Mouse (Mus musculus) bone marrow, adult 2 months (tissue): Measurements from ENCODE around the gene Ttc17. TPM values are rescaled to one million over a fixed set of nuclear protein-coding genes. Genes with fewer than 3 reads are reported as not detected.

ENCODE experiments used
- H3K27ac ChIP-seq: fragments of 200-500 bp; 2 replicates; pipeline ENCODE4 v1.5.1; 2012; ENCODE audit warnings: low read depth, mild to moderate bottlenecking, control low read depth, inconsistent platforms, low read length; ENCODE audit not compliant: control insufficient read depth, poor library complexity, insufficient read depth
- H3K4me1 ChIP-seq: fragments of 200-500 bp; 2 replicates; pipeline ENCODE4 v1.6.1; 2011; ENCODE audit warnings: low read length; ENCODE audit not compliant: control insufficient read depth, insufficient read depth
- H3K4me3 ChIP-seq: fragments of 200-500 bp; replicated peaks from 2 replicates; pipeline ENCODE3; 2011; ENCODE audit warnings: mild to moderate bottlenecking, low read depth, low read length, control low read depth; ENCODE audit not compliant: control insufficient read depth
- CTCF ChIP-seq: fragments of 200-500 bp; IDR thresholded peaks from 2 replicates; pipeline ENCODE4 v1.5.1; 2011; ENCODE audit warnings: low read length, control low read depth; ENCODE audit not compliant: control insufficient read depth, insufficient read depth
- POLR2A ChIP-seq: fragments of 200-500 bp; IDR thresholded peaks from 2 replicates; pipeline ENCODE4 v1.6.1; 2011; ENCODE audit warnings: low read depth, mild to moderate bottlenecking, control low read depth, low read length, borderline replicate concordance; ENCODE audit not compliant: control insufficient read depth
- WGBS: fragments of 180-500 bp; shearing (Covaris S2); methylation state at CpG from one replicate; pipeline ENCODE4 v1.1.7; 2018; 5-methylcytosine and 5-hydroxymethylcytosine counted together
- polyA plus RNA-seq: library from polyadenylated mRNA; stranded (reverse); fragments of >200 nt; gene quantifications from 2 replicates; pipeline ENCODE4 v1.2.4, GENCODE M21; 2011; ENCODE audit warnings: low replicate concordance; ENCODE audit not compliant: missing spikeins, insufficient read depth, insufficient read length

The Ttc17 gene
- polyA plus RNA-seq, 1 experiment = 14.3 TPM

DNA sequence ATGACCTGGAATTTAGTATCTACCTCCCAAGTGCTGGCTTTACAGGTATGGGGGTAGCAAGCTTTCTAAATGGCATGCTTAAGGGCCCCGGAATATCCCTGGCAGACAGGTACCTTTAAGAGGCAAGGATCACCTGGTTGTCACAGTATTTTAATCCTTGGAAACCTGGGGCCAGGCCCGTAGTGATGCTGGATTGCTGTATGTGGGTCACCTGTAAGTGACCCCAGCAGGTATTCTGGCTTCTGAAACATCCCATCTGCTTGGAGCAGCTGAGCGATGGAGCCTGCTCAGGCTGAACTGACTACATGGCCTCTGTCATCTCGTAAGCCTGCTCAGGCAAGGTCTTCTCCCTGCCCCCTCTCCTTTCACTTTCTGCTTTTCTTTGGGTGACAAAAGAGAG, 130.4 kb downstream of the Ttc17 start:
- TF ChIP-seq CTCF = no peak
- no peak for TF ChIP-seq POLR2A
- Histone ChIP-seq H3K4me1 (no peaks in the 10 kb centered on the region), H3K4me3 (no peak overlapping the region), H3K27ac (no peak overlapping the region)
- WGBS = 73% methylated on average over 4 of the region's 4 CpGs

DNA sequence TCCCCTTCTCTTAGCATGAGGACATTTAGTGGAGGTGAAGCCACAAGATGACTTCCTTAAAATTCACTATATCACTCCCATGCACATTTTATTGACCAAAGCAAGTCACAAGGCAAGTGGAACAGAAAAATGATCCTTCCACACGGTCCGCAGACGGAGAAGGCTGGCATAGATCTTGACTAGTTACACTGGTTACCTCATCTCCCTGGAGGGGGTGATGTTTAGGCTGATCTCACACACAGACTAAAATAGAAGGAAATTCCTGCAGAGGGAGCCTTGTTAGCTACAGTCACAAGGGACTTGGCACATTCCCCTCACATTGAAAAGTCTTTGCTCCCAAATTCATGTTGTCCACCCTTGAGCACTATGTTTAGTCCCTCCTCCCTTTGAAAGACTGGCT, 130.8 kb downstream of the Ttc17 start:
- H3K4me3 ChIP-seq = no peak overlapping the region
- no peak for TF ChIP-seq CTCF
- TF ChIP-seq POLR2A = no peak
- WGBS = 71% methylated on average over 3 of the region's 3 CpGs
- no peaks in the 10 kb centered on the region for H3K4me1 ChIP-seq
- H3K27ac ChIP-seq = no peak overlapping the region

DNA sequence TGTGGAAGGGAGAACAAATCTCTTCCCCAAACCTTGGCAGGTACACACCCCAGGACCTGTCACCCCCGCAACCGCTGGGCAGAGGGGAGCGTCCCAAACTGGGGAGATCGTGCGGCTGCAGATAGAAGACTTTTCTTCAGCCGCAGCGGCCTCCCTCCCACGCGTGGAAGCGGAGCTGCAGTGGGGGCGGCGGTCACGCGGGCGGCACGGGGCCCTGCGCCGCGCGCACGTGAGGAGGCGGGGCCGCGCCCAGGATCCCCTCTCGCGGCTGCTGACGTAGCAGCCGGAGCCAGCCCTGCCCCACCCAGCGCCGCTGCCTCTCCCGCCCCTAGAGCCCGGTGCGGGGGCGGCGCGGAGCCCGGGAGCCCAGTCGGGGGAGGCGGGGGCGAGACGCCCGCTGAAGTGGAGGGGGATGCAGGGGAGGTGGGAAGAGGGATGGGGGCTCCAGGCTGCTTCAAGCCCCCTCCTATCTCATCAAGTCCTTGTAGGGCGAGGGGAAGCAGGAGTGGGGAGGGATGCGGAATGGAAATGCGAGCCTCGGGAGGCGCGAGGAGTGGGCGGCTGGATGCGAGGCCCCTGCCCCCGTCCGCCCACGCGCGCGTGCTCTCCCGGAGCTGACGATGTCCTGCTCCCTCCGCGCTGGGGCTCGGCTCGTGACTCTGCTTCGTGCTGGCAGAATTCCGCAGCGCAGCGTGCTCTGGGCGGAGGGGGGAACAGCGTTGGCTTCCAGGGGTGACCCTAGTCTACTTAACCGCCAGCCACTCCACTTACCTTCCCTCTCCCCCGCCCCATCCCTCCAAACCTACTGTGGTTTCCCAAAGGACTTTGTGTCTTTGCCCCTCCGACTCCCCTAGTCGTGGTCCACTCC, 133.1 kb downstream of the Ttc17 start:
- Histone ChIP-seq H3K4me1 (no peaks in the 10 kb centered on the region), H3K4me3 (no peak overlapping the region), H3K27ac (no peak overlapping the region)
- WGBS = 3% methylated on average over 72 of the region's 72 CpGs
- TF ChIP-seq POLR2A (no peak), CTCF (no peak)

DNA sequence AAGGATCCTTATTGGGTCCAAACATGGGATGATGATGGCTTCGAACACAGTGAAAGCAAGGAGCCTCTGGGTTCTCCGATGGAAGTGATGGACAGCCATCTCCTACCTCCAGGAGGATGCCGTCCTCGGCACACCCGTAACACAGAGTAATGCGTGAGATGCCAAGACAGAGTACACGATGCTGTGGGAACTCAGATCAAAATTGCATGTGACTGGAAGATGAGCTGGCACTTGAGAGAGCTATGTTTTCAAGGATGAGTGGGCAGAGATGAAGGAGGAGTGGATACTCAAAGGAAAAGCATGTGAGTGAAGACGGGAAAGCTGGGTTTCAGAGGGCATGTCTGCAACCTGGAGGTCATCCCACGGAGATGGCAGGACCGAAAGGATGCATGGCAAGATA, 135.3 kb downstream of the Ttc17 start:
- no peak overlapping the region for H3K4me3 ChIP-seq
- 82% methylated on average over 10 of the region's 10 CpGs for WGBS
- TF ChIP-seq CTCF = no peak
- no peaks in the 10 kb centered on the region for H3K4me1 ChIP-seq
- H3K27ac ChIP-seq = no peak overlapping the region

DNA sequence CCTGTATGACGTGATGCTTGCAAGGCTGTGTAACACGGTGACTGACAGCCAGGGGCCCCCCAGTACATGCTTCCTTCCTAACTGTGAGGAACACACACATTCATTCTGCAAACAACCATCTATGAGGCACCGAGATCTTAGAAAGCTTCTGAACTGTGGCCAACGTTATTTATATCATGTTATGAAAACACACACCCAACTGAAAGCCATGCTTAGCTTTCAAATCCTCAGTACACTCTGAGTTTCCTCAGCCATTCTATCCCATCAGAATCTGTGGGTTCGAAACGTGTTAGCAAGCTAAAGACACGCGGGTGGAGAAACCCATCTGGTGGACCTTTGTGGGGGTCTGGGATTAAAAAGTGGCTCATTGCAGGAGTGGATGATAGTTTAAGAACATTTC, 137.7 kb downstream of the Ttc17 start:
- Histone ChIP-seq H3K27ac (no peak overlapping the region), H3K4me3 (no peak overlapping the region), H3K4me1 (no peaks in the 10 kb centered on the region; the same call in 1 of the 2 replicates)
- no peak for TF ChIP-seq POLR2A
- no peak for TF ChIP-seq CTCF
- WGBS = 50% methylated on average over 8 of the region's 8 CpGs

DNA sequence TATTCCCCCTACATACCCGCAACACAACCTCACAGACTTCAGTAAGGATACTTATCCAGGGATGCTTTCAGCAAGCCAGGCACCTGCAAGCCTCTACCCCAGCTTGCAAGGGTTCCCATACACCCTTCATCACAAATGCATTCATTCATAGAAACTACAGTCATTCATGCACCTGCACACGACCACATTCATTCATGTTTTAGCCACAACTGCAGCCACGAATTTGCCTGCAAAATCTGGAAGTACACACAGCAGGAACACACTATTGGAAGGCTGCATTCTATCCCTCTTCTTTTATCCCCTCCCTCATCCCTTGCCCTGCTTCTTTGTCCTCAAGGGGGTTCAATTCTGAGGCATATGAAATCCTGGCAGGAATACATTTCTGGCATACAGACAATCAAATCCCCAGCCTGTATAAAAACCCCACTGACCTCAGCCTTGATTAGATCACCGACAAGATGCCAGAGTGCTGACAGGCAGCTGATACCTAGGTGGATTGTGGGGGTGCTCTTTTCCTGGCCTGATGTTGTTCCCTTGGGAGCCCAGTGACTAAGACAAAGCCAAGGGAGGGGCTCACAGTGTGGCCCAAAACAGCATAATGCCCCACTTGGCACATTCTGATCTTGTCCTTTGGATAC, 139.2 kb downstream of the Ttc17 start:
- no peaks in the 10 kb centered on the region; the same call in 1 of the 2 replicates for H3K4me1 ChIP-seq
- 41% methylated on average over 4 of the region's 4 CpGs for WGBS
- no peak overlapping the region for H3K27ac ChIP-seq
- no peak overlapping the region for H3K4me3 ChIP-seq
- no peak for TF ChIP-seq POLR2A
- TF ChIP-seq CTCF = no peak

DNA sequence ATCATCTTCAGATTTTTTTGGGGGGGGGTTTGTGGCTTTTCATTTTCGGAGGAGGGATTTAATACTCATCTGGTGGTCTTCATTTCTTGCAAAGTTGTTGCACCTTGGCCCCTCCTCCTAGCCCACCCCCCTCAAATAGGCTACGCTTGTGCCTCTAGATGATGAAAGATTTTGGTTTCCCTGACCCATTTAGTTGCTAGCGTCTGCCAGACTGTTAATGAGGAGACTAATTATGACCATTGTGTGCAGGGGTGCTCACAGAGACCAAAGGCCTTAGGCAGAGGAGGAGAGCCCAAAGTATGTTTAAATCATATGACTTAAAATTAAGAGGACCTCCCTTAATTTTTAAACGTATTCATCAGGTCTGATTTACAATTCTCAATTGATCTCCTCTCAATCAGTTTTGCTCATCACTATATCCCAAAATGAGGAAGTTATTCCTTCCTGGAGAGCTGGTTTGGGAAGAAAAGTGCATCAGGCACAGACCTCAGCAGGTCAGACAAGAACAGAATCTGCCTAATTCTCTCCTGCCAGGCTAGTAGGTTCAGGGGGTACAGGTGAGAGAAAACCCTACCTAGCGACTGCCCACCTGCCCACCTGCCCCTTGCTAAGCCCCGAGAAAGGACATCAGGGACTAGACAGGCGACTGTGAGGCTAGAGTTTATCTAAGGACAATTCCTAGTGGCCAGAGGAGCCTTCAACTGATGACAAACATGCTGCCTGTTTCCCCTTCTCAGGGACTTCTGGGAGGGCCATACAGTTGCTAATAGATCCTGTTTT, 139.9 kb downstream of the Ttc17 start:
- no peak for TF ChIP-seq POLR2A
- TF ChIP-seq CTCF = no peak
- WGBS = 50% methylated on average over 7 of the region's 7 CpGs
- Histone ChIP-seq H3K27ac (no peak overlapping the region), H3K4me3 (no peak overlapping the region), H3K4me1 (no peaks in the 10 kb centered on the region; the same call in 1 of the 2 replicates)

DNA sequence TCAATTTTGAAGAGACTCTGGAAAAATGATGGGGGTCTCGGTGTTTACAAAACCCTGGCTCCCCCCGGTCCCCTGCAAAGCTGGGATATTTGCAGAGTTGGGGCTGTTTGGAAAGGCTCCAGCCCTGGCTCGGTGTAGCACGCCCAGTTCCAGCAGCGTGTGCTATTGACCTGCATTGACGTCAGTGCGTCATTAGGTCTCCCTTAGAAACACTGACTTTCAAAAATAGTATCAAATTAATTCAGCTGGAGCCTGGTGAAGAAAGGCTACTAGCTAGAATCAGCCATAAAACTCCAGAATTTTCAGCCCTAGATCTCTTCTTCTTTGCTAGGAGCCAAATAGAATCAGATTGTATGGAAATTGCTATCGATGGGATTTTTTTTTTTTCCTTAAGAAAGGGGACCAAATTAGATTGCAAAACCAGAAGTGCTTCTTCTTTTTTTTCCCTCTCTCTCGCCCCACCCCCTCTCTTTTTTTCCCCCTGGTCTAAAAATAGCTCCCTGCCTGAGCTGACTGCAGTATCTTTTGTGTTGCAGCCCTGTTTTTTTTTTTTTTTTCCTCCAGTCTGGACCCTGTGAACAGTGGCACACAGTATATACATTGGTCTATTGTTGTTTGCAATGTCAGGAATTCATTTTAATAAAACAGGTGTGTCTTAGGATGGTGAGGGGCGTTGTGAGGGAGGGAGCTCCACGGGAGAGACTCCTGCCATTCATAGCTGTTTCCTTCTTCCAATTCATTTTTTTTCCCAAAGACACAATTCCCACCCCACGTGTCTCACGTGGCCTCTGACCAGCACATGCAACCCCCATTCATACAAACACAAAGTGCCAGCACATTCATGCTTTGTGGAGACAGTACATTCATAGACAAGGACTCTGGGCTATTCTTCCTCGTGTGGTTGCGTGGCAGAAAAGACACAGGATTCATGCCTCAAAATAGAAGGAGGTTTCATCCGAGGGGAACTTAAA, 141.0 kb downstream of the Ttc17 start:
- WGBS = 4% methylated on average over 16 of the region's 16 CpGs
- TF ChIP-seq CTCF (no peak), POLR2A (no peak)
- H3K4me1 ChIP-seq = no peaks in the 10 kb centered on the region; the same call in 1 of the 2 replicates
- H3K4me3 ChIP-seq = no peak overlapping the region
- no peak overlapping the region for H3K27ac ChIP-seq
